Mouse (Mus musculus) liver, adult 2 months (tissue): ENCODE measurements around the gene Znrf1.

Experiments
- CTCF ChIP-seq: fragments of 200-500 bp; IDR thresholded peaks from 2 replicates; pipeline ENCODE4 v1.5.1; 2011; ENCODE audit warnings: low read depth, low read length, control low read depth
- POLR2A ChIP-seq: fragments of 200-500 bp; IDR thresholded peaks from 2 replicates; pipeline ENCODE4 v1.6.1; 2011; ENCODE audit warnings: low read length, control low read depth; ENCODE audit not compliant: insufficient read depth; ENCODE audit errors: extremely low read depth

DNA sequence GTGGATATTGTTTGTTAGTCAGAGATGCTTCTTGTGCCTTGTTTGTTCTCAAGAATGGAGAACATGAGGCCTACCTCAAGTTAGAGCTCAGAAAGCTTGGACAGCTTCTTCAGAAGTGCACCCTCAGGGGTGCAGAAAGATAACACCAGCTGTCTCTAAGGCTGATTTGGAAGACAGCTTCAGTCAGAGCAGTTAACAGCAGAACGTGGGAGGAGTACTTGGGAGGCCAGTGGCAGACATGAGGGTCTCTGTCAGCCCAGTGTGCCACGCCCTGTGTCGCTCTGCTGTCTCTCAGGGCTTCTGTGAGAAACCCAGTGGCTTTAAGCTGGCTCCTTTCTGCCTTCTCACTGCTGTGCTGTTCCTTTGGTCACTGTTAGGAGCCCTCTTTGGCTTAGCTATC, 32.1 kb downstream of the Znrf1 start:
- TF ChIP-seq CTCF (no peak), POLR2A (no peak)
